Mouse (Mus musculus) stomach, embryonic 15.5 days (tissue): Measurements from ENCODE around the gene Ralb. TPM values are rescaled to one million over a fixed set of nuclear protein-coding genes. Genes with fewer than 3 reads are reported as not detected.

Source experiments
- ATAC-seq: fragments of 200-750 bp; cut with Nextera tagmentation; 2 replicates; pipeline ENCODE4 v1.8.0; 2017; ENCODE audit warnings: low read depth, moderate number of reproducible peaks, moderate TSS enrichment; ENCODE audit not compliant: insufficient read depth, low FRiP score
- H3K27ac ChIP-seq: fragments of 300-500 bp; sonication (generic); 2 replicates; pipeline ENCODE4 v1.5.1; 2015; ENCODE audit warnings: mild to moderate bottlenecking, inconsistent platforms
- H3K27me3 ChIP-seq: fragments of 300-500 bp; sonication (generic); replicated peaks from 2 replicates; pipeline ENCODE4 v1.6.1; 2015; ENCODE audit warnings: inconsistent platforms
- H3K36me3 ChIP-seq: fragments of 300-500 bp; sonication (generic); 2 replicates; pipeline ENCODE4 v1.6.1; 2015; ENCODE audit warnings: inconsistent platforms
- H3K4me1 ChIP-seq: fragments of 300-500 bp; sonication (generic); 2 replicates; pipeline ENCODE4 v1.6.1; 2015; ENCODE audit warnings: inconsistent platforms
- H3K4me2 ChIP-seq: fragments of 300-500 bp; sonication (generic); 2 replicates; pipeline ENCODE4 v1.6.1; 2015; ENCODE audit warnings: mild to moderate bottlenecking, inconsistent platforms
- H3K4me3 ChIP-seq: fragments of 300-500 bp; sonication (generic); replicated peaks from 2 replicates; pipeline ENCODE4 v1.5.1; 2015; ENCODE audit warnings: inconsistent platforms
- H3K9ac ChIP-seq: fragments of 300-500 bp; sonication (generic); 2 replicates; pipeline ENCODE4 v1.6.1; 2015; ENCODE audit warnings: inconsistent platforms
- H3K9me3 ChIP-seq: fragments of 300-500 bp; sonication (generic); 2 replicates; pipeline ENCODE4 v1.6.1; 2016; ENCODE audit warnings: inconsistent platforms
- WGBS: fragments of 180-500 bp; shearing (Covaris S2); methylation state at CpG from one replicate; pipeline ENCODE4 v1.1.7; 2015; 5-methylcytosine and 5-hydroxymethylcytosine counted together
- polyA plus RNA-seq: library from polyadenylated mRNA; unstranded; fragments of >200 nt; fragmentation: Nextera tagmentation; extraction: Ambion mirVana; gene quantifications from 2 replicates; pipeline ENCODE4 v1.2.1, GENCODE M21; 2015

Ralb gene
- polyA plus RNA-seq, 1 experiment from 2014 or later: 139 TPM

GRCm38 (mm10) chr1:119501881-119502280, 2.7 kb downstream of the Ralb start:
- Histone ChIP-seq H3K4me3 (no peak overlapping the region), H3K4me2 (no peak overlapping the region), H3K9me3 (no peaks in the 10 kb centered on the region), H3K27me3 (no peaks in the 10 kb centered on the region), H3K4me1 (peaks cover 19% of the 10 kb centered on the region), H3K9ac (no peak overlapping the region), H3K27ac (no peak overlapping the region), H3K36me3 (0 out of 2 replicates have a peak, but pooled peaks cover 6% of the 10 kb centered on the region)
- 66% methylated on average over 8 of the region's 8 CpGs for WGBS
- ATAC-seq: no peak

- Histone ChIP-seq H3K27ac (no peak overlapping the region), H3K9me3 (no peaks in the 10 kb centered on the region), H3K9ac (no peak overlapping the region), H3K4me1 (peaks cover 14% of the 10 kb centered on the region), H3K4me2 (no peak overlapping the region), H3K36me3 (0 out of 2 replicates have a peak, but pooled peaks cover 6% of the 10 kb centered on the region), H3K4me3 (no peak overlapping the region), H3K27me3 (no peaks in the 10 kb centered on the region)
- WGBS: 87% methylated on average over 10 of the region's 10 CpGs
- no peak for ATAC-seq
Observed at GRCm38 (mm10) chr1:119499456-119499855, 5.1 kb downstream of the Ralb start.

- 0 out of 2 replicates have a peak overlapping the region, but pooled peaks have one; percentile 18 for H3K27ac ChIP-seq
- no peaks in the 10 kb centered on the region for H3K27me3 ChIP-seq
- 0 out of 2 replicates have a peak, but pooled peaks cover 6% of the 10 kb centered on the region for H3K36me3 ChIP-seq
- H3K4me1 ChIP-seq: peaks cover 15% of the 10 kb centered on the region
- no peak overlapping the region for H3K9ac ChIP-seq
- WGBS: 78% methylated on average over 9 of the region's 9 CpGs
- H3K4me2 ChIP-seq: no peak overlapping the region
- no peaks in the 10 kb centered on the region for H3K9me3 ChIP-seq
- ATAC-seq: no peak
- no peak overlapping the region for H3K4me3 ChIP-seq
Observed at GRCm38 (mm10) chr1:119498536-119499231, 5.9 kb downstream of the Ralb start.

- H3K4me2 ChIP-seq: no peak overlapping the region
- no peaks in the 10 kb centered on the region for H3K9me3 ChIP-seq
- no peak overlapping the region for H3K27ac ChIP-seq
- peaks cover 5% of the 10 kb centered on the region; the same call in 1 of the 2 replicates for H3K4me1 ChIP-seq
- no peak overlapping the region for H3K4me3 ChIP-seq
- no peak overlapping the region for H3K9ac ChIP-seq
- no peaks in the 10 kb centered on the region for H3K27me3 ChIP-seq
- no peak for ATAC-seq
- 0 out of 2 replicates have a peak, but pooled peaks cover 6% of the 10 kb centered on the region for H3K36me3 ChIP-seq
- WGBS: 73% methylated on average over 5 of the region's 5 CpGs
Observed at GRCm38 (mm10) chr1:119497346-119498004, 7.1 kb downstream of the Ralb start.

DNA sequence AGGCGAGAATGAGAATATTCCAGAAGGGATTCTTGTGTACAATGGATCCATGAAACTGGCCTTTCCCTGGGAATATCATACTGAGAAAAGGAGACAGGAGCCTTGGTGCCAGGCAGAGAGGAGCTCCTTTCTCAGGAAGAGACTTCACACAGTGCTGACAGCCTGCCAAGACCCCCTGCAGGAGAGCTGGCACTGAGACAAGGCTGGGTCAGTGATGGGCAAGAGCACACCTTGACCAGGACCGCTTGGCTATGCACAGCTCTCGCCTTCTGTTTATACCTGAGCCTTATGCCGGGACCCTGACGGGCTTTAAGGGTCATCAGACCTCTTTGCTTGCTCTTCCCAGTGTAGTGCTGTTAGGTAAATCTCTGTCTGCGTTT, 9.2 kb downstream of the Ralb start:
- Histone ChIP-seq H3K27me3 (no peaks in the 10 kb centered on the region), H3K4me2 (no peak overlapping the region), H3K9ac (no peak overlapping the region), H3K4me1 (peaks cover 14% of the 10 kb centered on the region), H3K36me3 (no peaks in the 10 kb centered on the region), H3K9me3 (no peaks in the 10 kb centered on the region), H3K4me3 (no peak overlapping the region), H3K27ac (no peak overlapping the region)
- ATAC-seq: no peak
- 90% methylated on average over 6 of the region's 6 CpGs for WGBS

GRCm38 (mm10) chr1:119494712-119495395, 9.7 kb downstream of the Ralb start:
- no peak for ATAC-seq
- peaks cover 14% of the 10 kb centered on the region for H3K4me1 ChIP-seq
- H3K36me3 ChIP-seq: no peaks in the 10 kb centered on the region
- H3K4me2 ChIP-seq: no peak overlapping the region
- H3K4me3 ChIP-seq: no peak overlapping the region
- 91% methylated on average over 9 of the region's 9 CpGs for WGBS
- H3K9me3 ChIP-seq: no peaks in the 10 kb centered on the region
- H3K27ac ChIP-seq: no peak overlapping the region
- no peak overlapping the region for H3K9ac ChIP-seq
- no peaks in the 10 kb centered on the region for H3K27me3 ChIP-seq

- no peaks in the 10 kb centered on the region for H3K9me3 ChIP-seq
- H3K9ac ChIP-seq: no peak overlapping the region
- no peaks in the 10 kb centered on the region for H3K36me3 ChIP-seq
- 62% methylated on average over 2 of the region's 2 CpGs for WGBS
- no peaks in the 10 kb centered on the region for H3K27me3 ChIP-seq
- ATAC-seq: no peak
- H3K4me3 ChIP-seq: no peak overlapping the region
- peaks cover 14% of the 10 kb centered on the region for H3K4me1 ChIP-seq
- no peak overlapping the region for H3K4me2 ChIP-seq
- H3K27ac ChIP-seq: no peak overlapping the region
Observed at GRCm38 (mm10) chr1:119494024-119494711, 10.4 kb downstream of the Ralb start.

DNA sequence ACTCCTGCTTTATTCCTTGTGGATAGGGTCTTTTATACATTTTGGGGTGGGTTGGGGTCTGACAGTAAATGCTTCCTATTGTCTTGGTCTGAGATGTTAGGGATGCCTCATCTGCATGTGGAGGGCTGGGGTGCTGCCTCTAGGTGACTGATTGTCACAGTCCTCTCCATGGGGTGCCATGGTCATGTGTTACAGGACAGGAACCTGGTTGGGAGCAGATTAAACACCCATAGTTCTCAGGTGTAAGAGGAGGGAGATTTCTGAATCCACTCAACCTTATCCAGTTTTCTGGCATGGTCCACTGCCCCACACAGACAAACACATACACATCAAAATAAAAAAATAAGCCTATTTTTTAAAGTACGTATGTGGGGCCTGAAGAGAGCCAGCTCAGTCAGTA, 12.1 kb downstream of the Ralb start:
- peaks cover 14% of the 10 kb centered on the region for H3K4me1 ChIP-seq
- peak overlapping the region; percentile 29 for H3K4me2 ChIP-seq
- H3K36me3 ChIP-seq: no peaks in the 10 kb centered on the region
- H3K4me3 ChIP-seq: no peak overlapping the region; the same call in 1 of the 2 replicates
- ATAC-seq: no peak
- no peak overlapping the region for H3K9ac ChIP-seq
- no peaks in the 10 kb centered on the region for H3K9me3 ChIP-seq
- 87% methylated on average over 1 of the region's 1 CpGs for WGBS
- H3K27me3 ChIP-seq: no peaks in the 10 kb centered on the region
- H3K27ac ChIP-seq: peak overlapping the region; percentile 75

DNA sequence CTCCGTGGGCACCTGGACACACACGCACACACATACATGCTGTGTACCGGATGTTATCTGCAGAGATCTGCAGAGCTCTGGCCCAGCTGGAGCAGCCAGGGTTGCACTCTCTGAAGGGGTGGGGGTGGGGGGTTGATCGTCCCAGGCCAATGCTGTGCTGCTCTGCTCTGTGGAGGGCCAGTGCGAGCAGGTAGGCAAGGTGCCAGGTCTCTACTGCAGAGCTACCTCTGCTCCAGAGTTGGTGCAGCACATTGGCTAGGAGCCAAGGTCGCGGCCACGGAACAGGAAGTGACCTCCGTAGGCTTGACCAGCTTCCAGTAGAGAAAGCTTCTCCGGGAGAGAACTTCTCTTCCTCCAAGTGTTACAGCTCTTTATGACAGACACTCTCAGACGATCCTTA, 12.5 kb downstream of the Ralb start:
- no peak overlapping the region for H3K9ac ChIP-seq
- H3K36me3 ChIP-seq: no peaks in the 10 kb centered on the region
- ATAC-seq: peak; percentile 82
- H3K27ac ChIP-seq: peak overlapping the region; percentile 75
- no peak overlapping the region; the same call in 1 of the 2 replicates for H3K4me3 ChIP-seq
- 18% methylated on average over 11 of the region's 11 CpGs for WGBS
- H3K9me3 ChIP-seq: no peaks in the 10 kb centered on the region
- H3K4me1 ChIP-seq: peaks cover 14% of the 10 kb centered on the region
- no peaks in the 10 kb centered on the region for H3K27me3 ChIP-seq
- peak overlapping the region; percentile 29 for H3K4me2 ChIP-seq

DNA sequence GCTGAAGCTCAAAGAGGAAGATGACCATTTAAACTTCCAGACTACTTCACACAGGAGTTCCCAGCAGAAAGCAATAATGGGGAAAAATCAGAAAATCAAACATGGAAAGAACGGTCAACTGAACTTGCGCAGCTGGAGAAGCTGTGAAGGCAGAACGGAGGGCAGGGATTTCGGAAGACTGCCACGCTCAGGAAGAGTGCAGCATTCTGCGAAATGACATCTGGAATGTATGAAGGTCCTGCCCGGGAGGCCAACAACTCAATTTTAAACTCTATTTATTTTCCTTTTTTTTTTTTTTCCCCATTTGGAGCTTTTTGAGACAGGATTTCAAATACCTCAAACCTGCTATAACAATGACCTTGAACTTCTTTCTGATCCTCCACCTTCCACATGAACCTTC, 13.8 kb downstream of the Ralb start:
- Histone ChIP-seq H3K27ac (no peak overlapping the region), H3K4me3 (no peak overlapping the region), H3K9ac (no peak overlapping the region), H3K4me1 (peaks cover 17% of the 10 kb centered on the region), H3K27me3 (no peaks in the 10 kb centered on the region), H3K9me3 (no peaks in the 10 kb centered on the region), H3K4me2 (no peak overlapping the region), H3K36me3 (no peaks in the 10 kb centered on the region)
- 63% methylated on average over 7 of the region's 7 CpGs for WGBS
- ATAC-seq: no peak

- ATAC-seq: no peak
- H3K27me3 ChIP-seq: no peaks in the 10 kb centered on the region
- no peak overlapping the region for H3K4me2 ChIP-seq
- no peaks in the 10 kb centered on the region for H3K36me3 ChIP-seq
- no peak overlapping the region for H3K4me3 ChIP-seq
- WGBS: 51% methylated on average over 10 of the region's 10 CpGs
- H3K9me3 ChIP-seq: no peaks in the 10 kb centered on the region
- H3K27ac ChIP-seq: no peak overlapping the region
- peaks cover 16% of the 10 kb centered on the region for H3K4me1 ChIP-seq
- H3K9ac ChIP-seq: no peak overlapping the region
Observed at GRCm38 (mm10) chr1:119487917-119488590, 16.5 kb downstream of the Ralb start.
